Mouse (Mus musculus): ENCODE measurements at regions not wholly inside any gene's neighbourhood (a gene's known extent, or its start where the extent isn't known, plus 50 kb on each side); places are given as distances from the start of the nearest gene placed in this dataset.
A peak's percentile ranks its signal among the peaks of the same experiment; 100 is the strongest.
"Not testable (repeated sequence)": the region's sequence is repeated elsewhere in the genome, so short reads cannot be mapped to it uniquely, and the experiment has no call there.

GRCm38 (mm10) chr12:79991279-79991678, 121.5 kb downstream of the Zfp36l1 start:
- DNase-seq (ENCODE audit: low read depth, low spot score): no peak

- DNase-seq (ENCODE audit: low read depth, low spot score): peak; percentile 76
These were observed 122.1 kb downstream of the Zfp36l1 start for GRCm38 (mm10) chr12:79990751-79991150.

GRCm38 (mm10) chr12:79989582-79990110, 123.2 kb downstream of the Zfp36l1 start:
- DNase-seq (ENCODE audit: low read depth, low spot score): no peak

DNA sequence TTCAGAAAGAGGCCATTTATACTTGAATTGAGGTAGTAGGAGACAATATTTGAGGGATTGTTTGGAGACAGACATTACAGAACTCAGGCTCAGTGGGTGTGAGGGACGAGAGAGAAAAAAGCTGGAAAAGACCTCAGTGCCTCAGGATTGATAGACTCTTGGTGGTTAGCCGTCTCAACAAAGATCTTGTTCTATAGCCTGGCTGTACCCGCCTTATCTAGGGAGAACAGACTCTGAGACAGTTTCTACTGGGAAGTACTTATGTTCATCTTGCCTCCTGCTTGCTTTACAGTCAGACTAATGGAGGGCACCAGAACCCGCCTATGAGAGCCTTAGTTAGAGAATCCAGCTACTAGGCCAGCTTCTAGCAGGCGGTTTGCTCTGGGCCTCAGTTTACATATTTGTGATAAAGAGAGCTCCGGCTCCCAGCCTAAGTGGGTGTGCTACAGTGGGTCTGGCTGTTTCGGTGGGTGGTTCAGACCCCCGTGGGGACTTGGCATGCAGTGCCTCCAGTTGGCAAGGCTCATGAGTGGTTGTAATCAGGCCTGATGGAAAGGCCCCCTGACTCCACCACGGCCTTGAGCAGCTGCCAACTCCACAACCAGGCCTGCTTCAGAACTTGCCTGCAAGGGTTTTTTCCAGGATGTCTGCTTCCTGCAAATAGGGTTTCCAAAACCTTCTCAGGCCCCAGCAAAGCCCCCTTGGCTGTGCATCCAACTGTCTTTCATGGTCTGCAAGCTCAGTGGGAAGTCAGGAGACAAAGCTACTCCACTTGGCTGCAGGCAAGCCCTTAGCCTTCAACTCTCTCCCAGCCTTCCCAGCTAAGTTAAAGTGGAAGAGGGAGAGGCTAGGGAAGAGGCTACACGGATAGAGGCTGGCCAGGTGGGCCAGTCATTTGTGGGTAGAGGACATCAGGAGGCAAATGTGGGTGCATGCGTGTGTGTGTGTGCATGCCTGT, 124.1 kb downstream of the Zfp36l1 start:
- no peak for DNase-seq (ENCODE audit: low read depth, low spot score)

DNA sequence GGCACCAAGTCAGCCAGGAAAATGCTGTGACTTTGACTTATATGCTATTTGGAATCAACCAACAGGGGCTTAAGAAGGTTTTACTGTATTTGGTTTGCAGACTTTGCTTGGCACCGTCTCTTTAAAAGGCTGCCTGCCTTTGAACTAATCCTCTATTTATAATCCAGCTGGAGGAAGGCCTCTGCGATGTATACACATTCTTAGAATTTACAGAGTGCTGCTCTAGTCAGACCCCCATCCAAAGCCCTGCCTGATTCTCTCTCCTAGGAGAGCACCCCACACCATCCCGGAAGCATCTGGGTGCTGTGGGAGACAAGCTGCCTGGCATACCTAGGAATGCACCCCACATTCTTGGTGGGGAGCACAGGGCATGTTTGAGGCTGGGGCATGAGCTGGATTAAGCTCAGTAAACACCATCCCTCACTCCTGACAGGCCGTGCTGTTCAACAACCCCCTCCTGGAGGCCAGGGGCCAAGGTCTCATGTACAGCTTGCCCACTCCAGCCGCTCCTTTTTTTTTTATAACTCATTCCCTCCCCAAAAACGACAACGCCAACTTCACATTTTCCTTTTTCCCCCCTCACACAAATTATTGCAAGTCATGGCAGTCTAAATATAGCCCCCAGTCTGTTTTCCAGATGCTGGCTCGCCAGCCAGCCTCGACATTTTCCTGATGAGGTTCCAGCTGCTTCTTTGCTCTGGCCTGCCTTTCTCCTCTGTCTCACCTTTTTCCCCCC, 126.4 kb downstream of the Zfp36l1 start:
- DNase-seq (ENCODE audit: low read depth, low spot score): no peak

DNA sequence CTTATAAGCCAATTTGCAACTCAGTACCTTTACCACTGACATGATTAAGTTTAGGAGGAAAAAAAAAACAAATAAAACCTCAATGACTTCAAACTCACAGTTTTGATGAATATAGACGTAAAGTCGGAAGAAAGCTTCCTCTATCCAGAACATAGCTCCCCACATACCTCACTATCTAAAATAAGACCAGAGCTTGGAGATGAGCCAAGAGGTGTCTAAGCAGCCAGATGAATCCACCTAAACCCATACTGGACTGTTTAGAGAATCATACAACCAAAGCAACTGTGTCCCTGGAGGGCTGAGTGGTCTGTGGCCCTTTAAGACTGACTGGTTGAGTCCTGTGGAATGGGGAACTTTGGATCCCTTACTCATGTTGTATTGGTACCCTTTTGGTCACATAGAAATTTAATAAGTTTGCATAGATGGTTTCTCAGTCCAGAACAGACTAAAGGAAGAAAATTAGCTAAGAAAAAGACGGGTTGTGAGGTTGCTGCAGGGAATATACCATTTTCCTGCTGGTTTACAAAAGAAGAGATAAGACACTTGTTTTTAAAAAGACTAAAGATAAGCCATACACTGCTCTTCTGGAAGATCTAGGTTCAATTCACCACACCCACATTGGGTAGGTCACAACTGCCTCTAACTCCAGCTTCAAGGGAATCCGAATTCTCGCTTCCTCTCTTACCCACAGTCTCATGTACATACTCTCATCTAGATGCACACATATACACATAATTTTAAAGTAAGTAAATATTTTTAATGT, 127.6 kb downstream of the Zfp36l1 start:
- DNase-seq (ENCODE audit: low read depth, low spot score): no peak

DNA sequence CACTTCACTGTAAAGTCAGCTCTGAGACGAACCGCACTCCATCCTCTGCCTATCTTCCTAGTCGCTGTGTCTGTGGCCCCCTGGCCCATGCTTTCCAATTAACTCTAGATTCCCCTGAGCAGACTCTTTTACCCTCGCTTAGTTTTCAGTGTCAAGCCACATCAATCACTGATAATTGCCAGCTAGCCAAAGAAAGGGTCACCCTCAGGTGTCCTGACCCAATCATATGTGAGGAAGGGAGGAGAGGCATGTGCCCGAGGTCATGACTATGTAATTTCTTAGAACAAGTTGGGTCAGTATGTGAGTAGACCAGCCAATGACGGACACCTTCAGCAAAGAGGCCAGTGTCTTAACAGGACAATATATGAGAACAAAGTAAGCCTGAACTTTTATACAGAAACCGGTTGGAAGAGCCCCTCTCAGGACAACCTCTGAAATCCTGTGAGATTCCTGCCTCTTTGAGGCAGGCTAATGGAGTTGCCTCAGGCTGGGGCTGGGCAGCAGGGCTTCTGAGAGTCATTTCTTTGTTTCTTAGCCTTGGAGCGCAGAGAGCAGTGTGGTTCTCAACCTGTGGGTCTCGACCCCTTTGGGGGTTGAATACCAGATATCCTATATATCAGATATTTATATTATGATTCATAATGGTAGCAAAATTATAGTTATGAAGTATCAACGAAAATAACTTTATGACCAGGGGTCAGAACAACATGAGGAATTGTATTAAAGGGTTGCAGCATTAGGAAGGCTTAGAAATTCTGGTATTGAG, 128.6 kb downstream of the Zfp36l1 start:
- no peak for DNase-seq (ENCODE audit: low read depth, low spot score)

DNA sequence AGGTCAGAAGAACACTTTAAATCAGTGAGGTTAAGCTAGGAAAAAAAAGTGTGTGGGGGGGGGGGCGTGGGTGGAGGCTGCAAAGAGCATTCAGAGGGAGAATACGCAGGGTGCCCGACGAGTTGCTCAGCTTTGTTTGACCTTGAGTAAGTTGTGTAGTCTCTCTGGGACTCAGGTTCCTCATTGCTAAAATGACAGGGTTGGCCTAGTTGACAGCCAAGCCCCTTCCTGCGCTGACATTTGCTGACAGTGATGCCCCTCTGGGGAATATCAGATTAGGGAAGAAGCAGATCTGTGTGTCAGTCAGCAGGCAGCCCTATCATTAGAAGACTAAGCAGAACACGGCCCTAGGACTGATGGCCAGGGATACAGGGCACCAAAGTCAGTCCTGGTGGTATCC, 129.6 kb downstream of the Zfp36l1 start:
- no peak for DNase-seq (ENCODE audit: low read depth, low spot score)

GRCm38 (mm10) chr12:79982497-79982896, 130.3 kb downstream of the Zfp36l1 start:
- not testable (repeated sequence) for DNase-seq (ENCODE audit: low read depth, low spot score)

DNA sequence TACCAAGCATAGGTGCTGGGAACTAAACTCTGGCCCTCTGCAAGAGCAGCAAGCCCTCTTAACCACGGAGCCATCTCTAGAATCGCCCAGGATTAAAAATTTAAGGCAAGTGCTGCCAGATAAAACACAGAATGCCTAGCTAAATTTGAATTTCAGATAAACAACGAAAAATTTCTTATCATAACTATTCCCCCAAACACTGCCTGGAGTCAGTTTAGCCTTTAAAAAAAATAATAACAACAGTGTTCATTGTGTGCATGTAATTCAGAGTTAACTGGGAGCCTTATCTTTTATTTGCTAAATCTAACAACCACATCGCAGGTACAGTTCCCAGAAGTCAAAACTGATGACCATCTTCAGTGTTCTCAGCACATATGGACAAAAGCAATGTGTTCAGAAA, 132.1 kb downstream of the Zfp36l1 start:
- DNase-seq (ENCODE audit: low read depth, low spot score): no peak

- no peak for DNase-seq (ENCODE audit: low read depth, low spot score)
These were observed 135.7 kb downstream of the Zfp36l1 start for GRCm38 (mm10) chr12:79977136-79977535.

DNA sequence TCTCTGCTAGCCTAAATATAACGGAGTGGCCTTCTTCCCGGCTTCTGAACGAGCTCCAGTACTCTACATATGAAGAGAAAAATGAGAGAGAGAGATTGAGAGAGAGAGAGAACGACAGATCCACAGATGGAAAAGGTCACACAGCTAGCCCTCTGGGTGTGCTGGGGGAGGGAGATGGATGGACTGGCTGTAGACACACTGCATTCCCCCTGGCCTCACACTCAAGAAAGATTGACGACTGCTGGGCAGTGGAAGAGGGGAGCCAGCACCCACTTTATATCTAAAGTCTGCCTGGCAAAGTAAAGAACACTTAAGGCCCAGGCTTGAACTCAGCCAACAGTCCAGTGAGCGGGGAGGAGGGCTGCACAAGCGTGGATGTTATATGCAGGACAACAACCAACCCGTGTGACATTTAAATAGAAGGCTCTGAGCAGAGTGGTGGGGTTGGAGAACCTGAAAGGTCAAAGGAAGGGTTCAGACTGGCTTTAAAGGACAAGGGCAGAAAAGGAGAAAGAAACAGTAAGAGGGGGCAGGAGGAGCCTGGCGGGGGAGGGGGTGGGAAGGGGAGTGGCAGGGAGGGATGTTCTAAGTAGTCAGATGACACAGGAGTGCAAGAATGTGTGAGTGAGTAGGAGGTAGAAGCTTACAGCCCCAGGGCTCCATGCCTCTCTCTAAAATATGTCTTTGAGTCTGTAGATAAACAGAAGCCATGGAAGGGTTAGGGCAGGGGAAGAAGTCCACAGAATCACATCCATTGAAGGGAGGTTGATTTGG, 137.2 kb downstream of the Zfp36l1 start:
- no peak for DNase-seq (ENCODE audit: low read depth, low spot score)

DNA sequence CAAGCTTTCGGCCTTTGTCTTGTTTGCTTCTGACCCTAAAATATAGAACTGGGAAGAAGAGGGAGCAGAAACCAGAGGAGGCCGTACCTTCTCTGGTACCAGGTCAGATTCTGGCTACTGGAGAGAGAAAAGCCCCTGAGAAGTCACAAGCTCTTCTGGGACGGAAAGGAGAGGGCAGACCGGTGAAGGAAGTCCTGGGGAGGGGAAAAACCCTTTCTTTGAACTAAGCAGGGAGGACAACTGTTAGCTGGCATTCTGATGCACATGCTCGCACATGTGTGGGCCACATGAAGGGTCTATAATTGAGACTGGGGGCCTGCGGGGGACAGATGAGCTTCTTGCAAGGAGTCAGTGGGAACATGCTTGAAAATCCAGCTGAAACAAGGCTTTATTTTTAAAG, 137.8 kb downstream of the Zfp36l1 start:
- no peak for DNase-seq (ENCODE audit: low read depth, low spot score)

DNA sequence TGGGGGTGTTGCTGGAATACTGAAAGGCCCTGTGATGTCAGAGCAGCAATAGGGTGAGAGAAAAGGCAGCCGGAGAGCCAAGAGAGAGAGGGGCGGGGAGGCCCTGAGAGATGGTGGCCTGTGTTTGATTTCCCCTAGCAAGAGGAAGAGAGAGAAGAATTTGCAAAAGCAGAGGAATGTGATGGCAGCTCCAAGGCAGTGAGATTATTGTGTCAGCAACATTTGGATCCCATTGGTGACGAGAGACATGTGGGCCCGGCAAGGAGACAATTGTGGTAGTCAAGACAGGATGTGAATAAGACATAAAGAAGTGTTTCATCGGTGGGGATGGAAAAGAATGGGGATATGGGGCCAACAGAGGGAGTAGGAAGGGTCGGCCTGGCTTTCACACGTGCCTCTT, 138.3 kb downstream of the Zfp36l1 start:
- no peak for DNase-seq (ENCODE audit: low read depth, low spot score)

- no peak for DNase-seq (ENCODE audit: low read depth, low spot score)
These were observed 139.1 kb downstream of the Zfp36l1 start for GRCm38 (mm10) chr12:79973566-79974230.

DNA sequence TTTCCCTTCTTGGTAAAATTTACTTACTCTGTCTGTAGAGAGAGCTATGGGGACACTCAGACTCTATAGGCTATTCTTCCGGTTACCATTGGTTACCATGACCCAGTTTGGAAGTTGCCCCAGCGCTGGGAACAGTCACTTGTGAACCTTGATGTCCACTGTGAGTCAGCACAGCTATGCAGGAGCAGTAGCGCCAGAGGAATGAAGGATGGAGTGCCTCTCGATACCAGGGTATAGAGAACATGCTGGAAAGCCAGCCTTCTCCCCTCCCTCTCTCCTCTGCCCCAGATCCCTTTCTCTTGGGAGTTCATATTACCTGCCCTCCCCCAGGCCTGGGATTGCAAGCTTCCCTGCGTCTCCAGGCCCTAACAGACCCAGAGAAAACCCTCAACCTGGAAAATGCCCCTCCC, 141.8 kb downstream of the Zfp36l1 start:
- peak; percentile 36 for DNase-seq (ENCODE audit: low read depth, low spot score)

GRCm38 (mm10) chr12:79970227-79970901, 142.4 kb downstream of the Zfp36l1 start:
- DNase-seq (ENCODE audit: low read depth, low spot score): peak; percentile 90

- peak; percentile 64 for DNase-seq (ENCODE audit: low read depth, low spot score)
These were observed 143.2 kb downstream of the Zfp36l1 start for GRCm38 (mm10) chr12:79969346-79970226.

Data from brain, adult 2 months (tissue).